Mouse (Mus musculus): ENCODE measurements around the gene Lix1l. TPM values are rescaled to one million over a fixed set of nuclear protein-coding genes. Genes with fewer than 3 reads are reported as not detected.

The Lix1l gene
- total RNA-seq (2023): 0.38 TPM

DNA sequence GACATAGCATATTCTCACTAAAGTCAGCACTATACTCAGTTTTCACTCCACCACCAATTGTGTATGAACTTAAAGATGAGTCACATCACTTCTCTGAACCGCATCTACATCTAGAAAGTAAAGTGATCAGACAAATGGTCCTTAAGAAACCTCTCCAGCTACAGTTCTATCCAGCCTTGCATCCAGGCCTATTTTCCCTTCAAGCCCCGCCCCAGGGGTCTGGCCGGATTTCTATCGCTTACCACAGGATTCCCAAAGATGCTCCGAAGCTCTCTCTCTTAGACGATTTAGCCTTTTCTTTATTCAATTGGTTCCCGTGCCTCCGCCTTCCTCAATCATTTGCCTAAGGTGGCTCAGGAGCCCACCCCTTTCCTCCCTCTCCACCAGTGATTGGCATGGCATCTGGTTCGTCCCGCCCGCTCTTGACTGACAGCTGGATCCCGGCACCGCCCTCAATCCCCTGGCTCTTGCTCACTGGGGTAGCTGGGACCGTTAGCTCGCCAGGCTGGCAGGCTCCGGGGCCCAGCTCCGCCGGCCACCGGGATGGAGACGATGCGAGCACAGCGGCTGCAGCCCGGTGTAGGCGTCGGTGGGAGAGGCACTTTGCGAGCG is at the start of gene Lix1l:
TSS of gene Lix1l (plus strand) at position 511 of the 612 bp plus-strand sequence.

DNA sequence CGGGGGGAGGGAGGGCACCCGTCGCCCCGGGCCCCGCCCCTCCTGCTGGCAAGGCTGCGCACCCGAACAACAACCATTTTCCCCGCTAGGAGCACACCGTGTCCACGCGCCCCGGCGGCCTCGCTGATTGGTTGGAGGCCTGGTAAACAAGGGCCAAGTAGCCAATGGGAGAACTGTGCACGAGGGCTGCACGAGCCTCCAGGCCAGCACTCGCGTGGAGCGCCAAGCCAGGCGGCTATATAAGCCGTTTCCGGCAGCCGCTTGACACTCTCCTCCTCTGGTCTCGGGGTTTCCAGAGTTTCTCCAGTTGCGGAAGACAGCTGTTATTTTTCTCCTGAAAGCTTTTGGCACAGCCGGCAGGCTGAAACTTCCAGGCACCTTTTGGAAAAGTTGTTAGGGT is 43.3 kb upstream of the Lix1l start, which contains the start of gene Txnip:
TSS of gene Txnip (plus strand) at position 264 of the 400 bp plus-strand sequence.

DNA sequence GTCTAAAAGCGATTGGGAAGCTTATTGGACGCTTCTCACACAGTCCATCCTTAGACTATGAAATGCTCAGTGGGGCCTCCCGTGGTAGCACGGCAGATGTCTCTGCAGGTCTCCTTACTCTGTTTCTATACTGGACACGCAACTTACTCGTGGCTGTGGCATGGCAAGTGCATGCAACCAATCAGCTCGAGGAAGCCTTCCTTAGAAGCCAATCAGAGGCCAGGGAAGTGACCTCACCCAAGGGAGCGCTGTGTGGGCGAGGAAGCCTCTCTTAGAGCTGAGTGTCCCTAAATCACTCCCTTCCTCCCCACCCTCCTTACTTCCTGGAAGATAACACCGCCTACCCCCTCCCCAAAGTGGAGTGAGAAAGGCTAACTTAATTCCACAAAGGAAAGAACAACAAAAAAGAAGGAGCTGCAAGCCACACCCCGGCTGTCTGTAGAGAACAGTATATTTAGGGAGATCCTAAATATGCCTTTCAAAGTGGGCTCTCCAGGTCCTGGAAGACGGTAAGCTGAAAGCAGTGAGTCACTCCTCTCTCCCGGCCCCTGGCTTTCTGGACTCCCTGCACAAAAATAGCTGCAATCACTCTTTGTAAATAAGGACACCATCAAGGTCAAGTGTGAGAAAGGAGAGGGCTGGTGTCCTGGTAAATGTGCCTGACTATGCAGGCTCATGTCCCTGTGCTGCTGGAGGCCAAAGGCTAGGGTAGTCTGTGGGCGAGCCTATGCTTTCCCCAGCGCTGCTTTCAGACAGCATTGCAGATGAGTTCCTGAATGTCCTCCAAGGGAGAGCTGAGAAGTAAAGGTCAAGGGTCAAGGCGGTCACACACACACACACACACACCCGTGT is 24.0 kb upstream of the Lix1l start, which contains the start of gene Gm16253:
TSS of gene Gm16253 (plus strand) at position 295 of the 852 bp plus-strand sequence.

DNA sequence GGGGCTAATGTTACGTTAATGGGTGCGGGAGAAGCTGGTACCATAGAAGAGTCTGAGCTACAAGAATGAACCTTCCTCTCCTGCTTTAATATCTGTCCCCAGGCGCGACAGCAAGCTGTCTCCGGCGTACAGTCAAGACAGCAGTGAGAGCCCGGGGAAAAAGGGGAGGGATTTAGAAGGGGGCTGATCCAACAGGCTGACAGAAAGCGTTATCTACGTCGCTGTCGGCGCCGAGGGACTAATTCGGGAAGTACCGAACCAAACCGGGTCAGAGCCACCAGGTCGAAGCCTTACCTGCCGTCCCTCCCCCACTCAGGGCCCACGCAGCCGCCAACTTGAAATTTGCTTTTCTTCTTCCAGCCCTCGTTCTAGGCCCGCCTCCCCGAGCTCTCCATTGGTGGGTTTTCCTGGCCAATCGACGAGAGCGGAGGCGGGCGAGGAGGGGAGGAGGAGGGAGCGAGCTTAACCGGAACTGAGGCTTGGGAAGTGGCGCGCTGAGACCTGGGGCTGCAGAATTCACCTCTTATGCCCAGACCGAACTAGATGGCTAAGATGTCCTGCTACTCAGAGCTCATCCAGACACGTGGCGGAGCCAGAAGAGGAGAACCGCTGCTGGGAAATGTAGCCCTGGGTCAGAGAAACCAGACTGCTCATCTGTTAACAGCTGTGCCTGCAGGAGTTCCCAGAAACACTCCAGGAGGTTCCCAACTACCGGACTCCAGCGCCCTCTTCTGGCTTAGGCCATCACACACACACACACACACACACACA is 7.0 kb upstream of the Lix1l start, which contains the start of gene Polr3gl:
TSS of gene Polr3gl (minus strand) at position 392 of the 771 bp plus-strand sequence.

DNA sequence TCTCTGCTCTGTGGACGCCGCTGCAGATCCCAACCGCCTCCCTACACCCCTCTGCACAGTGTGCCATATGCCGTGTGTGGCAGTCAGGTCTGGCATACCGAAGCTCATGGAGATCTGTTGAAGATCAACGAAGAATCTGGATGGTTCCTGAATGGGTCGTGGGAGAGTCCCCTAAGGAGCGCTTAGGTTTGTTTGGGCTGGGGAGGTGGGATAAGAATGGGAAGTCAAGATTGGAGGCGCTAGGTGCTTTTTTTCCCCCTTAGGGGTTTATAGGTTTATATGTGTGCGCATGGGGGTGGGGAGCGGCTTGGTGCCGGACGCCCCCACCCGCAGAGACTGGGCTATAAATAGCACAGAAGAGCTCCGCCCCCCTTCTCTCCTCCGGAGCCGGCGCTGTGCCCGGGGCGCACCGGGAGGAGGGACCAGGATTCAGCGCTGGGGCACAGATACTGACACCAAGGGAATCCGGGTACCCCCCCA is 4.7 kb upstream of the Lix1l start, which contains the start of gene Ankrd34a:
TSS of gene Ankrd34a (plus strand) at position 409 of the 480 bp plus-strand sequence.

DNA sequence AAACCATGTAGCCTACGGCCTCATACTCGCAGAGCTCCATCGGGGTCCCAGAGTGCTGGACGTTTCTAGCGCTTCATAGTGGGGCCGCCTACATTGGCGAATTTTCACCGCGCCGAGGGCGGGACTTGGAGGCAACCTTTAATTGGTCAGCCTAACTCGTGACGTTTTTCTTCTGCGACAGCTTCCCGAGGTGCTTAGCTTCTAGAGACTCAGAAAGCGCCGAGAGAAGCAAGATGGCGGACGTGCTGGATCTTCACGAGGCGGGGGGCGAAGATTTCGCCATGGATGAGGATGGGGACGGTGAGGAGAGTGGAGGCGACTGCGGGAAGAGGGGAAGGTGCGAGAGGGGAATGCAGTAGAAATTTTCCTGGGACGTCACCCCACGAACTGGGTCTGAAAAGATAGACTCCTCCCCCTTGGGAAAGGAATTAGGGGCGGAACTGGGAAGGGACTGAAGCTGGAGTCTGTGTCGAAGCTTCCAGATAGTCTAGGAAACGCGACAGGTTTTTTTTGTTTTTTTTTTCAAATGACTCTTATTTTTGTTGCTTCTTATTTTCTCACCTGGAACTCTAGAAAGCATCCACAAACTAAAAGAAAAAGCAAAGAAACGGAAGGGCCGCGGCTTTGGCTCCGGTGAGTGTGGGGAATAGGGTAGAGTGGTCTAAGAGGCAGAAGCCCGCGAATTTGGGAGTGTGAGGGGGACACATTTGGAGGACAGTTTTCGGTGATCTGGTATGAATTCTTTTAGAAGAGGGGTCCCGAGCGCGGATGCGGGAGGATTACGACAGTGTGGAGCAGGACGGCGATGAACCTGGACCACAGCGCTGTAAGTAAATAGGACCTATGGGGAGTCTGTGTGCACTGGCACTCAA is 29.0 kb downstream of the Lix1l start, which contains the start of gene Rbm8a:
TSS of gene Rbm8a (plus strand) at position 205 of the 872 bp plus-strand sequence.

DNA sequence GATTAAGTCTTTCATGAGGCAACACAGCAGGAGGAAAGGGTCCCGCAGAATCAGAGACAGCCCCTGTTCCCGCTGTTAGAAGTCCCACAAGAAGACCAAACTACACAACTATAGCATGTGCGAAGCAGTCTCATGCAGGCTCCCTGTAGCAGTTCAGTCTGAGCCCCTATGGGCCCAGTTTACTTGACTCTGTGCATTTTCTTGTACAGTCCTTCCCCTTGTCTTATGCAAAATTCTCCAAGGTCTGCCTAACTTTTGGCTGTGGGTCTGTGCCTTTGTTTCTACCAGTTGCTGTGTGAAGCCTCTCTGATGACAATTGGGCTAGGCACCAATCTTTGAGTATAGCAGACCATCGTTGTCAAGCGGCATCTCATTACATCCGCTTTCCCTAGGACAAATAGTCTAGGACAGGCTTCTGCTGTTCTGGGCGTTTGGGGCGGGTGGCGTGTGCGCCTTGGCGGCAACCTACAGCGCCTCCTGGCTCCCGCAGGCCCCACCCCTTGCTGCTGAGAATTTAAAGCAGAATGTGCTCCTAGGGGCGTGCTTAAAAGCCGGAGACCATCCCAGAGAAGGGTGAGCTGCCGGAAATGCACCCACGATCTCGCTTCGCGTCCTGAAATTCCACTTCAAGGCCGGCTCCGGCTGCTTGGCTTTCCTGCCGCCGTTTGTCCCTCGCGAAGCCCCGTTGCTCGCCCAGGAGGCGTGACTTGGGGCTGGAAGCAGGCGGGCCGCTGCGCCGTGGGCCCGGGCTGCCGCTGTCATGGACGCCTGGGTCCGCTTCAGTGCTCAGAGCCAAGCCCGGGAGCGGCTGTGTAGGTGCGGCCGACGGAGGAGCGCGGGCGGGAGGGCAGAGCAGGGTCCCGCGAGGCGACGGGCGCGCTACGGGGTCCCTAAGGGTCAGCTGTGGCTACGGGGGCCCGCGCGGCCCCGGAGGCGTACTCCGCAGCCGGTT is 34.3 kb downstream of the Lix1l start, which contains the start of the genes Pex11b and Gm42957:
TSS of gene Pex11b (plus strand) at position 449 of the 952 bp plus-strand sequence.
TSS of gene Gm42957 (plus strand) at position 547 of the 952 bp plus-strand sequence.

DNA sequence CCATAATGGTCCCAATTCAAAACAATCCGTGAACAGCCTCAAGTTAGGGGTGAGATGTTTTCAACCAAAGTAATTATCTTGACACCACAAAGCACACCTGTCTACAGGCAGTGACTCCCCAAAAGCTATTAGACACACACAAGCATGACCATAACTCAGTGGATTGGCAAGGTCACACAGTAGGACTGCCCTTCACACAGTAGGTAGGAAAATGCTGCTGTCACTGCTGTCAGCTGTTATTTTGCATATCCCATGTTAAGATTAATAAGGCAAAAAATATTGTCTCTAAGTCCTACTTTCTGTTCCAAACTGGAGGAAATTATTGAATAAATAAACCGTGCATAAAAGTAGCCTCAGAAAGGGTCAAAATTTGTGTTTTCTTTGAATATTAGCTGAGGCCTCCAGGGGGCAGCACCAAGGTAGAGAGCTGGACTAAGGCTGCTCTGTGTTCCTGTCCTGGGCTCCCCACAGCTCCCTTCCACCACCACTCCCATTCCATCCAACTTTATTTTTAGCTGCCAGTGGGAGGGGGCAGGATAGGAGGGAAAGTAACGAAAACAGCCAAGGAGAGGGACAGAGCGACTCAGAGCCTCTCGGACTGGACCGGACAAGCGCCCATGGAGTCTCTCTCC is 44.2 kb downstream of the Lix1l start, which contains the start of gene Itga10:
TSS of gene Itga10 (plus strand) at position 567 of the 632 bp plus-strand sequence.

DNA sequence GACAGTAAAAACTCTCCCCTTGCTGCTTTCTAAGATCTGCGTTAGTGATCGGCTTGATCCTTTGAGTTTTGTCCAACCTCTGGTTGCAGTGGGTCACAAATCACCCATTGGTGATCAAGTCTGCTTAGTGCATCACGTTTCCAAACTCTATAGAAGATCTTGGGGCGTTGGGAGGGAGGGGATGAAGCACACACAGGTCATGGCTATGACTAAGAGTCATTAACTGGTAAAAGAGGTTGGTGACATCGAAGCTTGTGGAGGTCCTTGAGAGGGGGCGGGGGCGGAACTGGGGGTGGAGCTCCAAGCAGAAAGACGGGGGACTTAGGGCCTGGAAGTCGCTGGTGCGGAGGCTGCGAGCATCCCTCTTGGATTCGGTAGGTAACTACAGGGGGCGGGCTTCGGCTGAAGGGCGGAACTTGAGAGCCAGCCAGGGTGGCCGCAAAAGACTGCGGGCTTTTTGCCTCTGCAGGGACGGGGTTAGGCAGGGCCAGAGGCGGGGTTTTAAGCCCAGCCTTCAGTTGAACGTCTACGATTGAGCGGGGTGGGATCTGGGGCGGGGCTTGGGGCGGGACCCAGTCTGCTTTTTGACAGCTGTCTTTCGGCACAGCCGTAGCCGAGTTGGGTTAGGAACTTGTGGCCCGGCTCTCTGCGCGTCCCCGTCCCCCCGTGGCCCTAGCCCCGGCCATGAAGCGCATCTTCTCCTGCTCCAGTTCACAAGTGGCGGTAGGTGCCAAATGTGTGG is 68.9 kb downstream of the Lix1l start, which contains the start of gene Ankrd35:
TSS of gene Ankrd35 (plus strand) at position 405 of the 742 bp plus-strand sequence.

Other genes with a start within 250 kb of the Lix1l start
- not detected for gene BC107364, start 148.8 kb upstream of the Lix1l start, total RNA-seq (2023)
- not detected for gene Hfe2, start 76.0 kb upstream of the Lix1l start, total RNA-seq (2023)
- 861 TPM for gene Txnip, start 43.2 kb upstream of the Lix1l start, total RNA-seq (2023)
- gene Gm16253, start 24.2 kb upstream of the Lix1l start, total RNA-seq (2023): not detected
- 41.5 TPM for gene Polr3gl, start 7.0 kb upstream of the Lix1l start, total RNA-seq (2023)
- not detected for gene Ankrd34a, start 4.5 kb upstream of the Lix1l start, total RNA-seq (2023)
- 82.5 TPM for gene Rbm8a, start 28.8 kb downstream of the Lix1l start, total RNA-seq (2023)
- 25.9 TPM for gene Pex11b, start 34.2 kb downstream of the Lix1l start, total RNA-seq (2023)
- gene Gm42957, start 34.3 kb downstream of the Lix1l start, total RNA-seq (2023): 0.35 TPM
- gene Itga10, start 44.4 kb downstream of the Lix1l start, total RNA-seq (2023): 3.5 TPM
- gene Ankrd35, start 69.0 kb downstream of the Lix1l start, total RNA-seq (2023): not detected
- 20.1 TPM for gene Pias3, start 95.2 kb downstream of the Lix1l start, total RNA-seq (2023)
- 1.0 TPM for gene Nudt17, start 107.4 kb downstream of the Lix1l start, total RNA-seq (2023)
- gene Polr3c, start 126.5 kb downstream of the Lix1l start, total RNA-seq (2023): 57.7 TPM
- 48.1 TPM for gene Rnf115, start 126.5 kb downstream of the Lix1l start, total RNA-seq (2023)
- gene Pdzk1, start 228.1 kb downstream of the Lix1l start, total RNA-seq (2023): not detected
- 10.5 TPM for gene Cd160, start 228.2 kb downstream of the Lix1l start, total RNA-seq (2023)

Data from CD4-positive naive resting alpha-beta T cell, adult 57 days (primary cell).